Comparison of ENCODE assay signal across 13 mouse cellular contexts in the genomic region with DNA sequence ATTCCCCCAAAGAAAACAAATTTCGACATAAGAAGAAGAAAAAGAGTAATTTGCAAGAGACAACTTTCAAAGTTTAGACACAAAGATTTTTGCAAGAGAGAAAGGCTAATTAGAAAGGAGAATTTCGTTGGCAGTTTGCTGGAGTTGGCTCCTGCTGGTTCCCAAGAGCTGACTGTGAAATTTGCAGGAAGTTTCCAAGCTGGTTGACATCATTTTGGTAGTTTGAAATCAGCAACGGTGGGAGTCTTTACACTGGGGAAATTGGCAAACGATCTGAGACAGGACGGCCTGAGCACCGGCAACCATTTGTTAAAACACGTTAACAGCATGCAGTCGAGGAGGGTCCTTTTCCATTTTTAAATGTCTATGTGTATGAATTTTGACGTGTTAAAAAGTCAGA.
DNase-seq lines count a peak whose midpoint lies in the region.
"Had no signal": no experiment of that assay in that cellular context is flagged by ENCODE, and none has a peak within 500 bp of the region (broad histone marks: within the 10 kb centered on the region; RNA-seq: fewer than 3 reads in every experiment).

No protein-coding gene starts in this region.

- intact Hi-C loops in gastrocnemius, postnatal 14 days (cut with DNase I; ENCODE audit: low total_unique reads), result no loop called here

- peak; percentile 35 for DNase-seq in gastrocnemius, postnatal 14 days
- DNase-seq in gastrocnemius, postnatal 25 days, result no peak
- peak; percentile 16 to 23 for DNase-seq in left cerebral cortex, adult 18-20 months (ENCODE audit: low spot score in 2 of 2)
- no peak for DNase-seq in left cerebral cortex, adult 11 months (ENCODE audit: low spot score)
- peak; percentile 62 for DNase-seq in brain, adult 2 months (ENCODE audit: low read depth, low spot score)
- peak; percentile 52 for DNase-seq in brain, embryonic 18.5 days (ENCODE audit: low read depth, low spot score)
- no peak for DNase-seq in spleen, adult 12 weeks (ENCODE audit: low spot score)
- DNase-seq: cerebellum, adult 9-10 months; embryo, embryonic 11 days; kidney, adult 2 months; lung, postnatal 14 days; spleen, adult 18-20 months; thymus, postnatal 4 days had no signal

Comparison
In these comparisons a context has a peak if more than half of its experiments do, and no peak if none do; other contexts are left out.
1. DNase-seq: peak in gastrocnemius, postnatal 14 days (single experiment), left cerebral cortex, adult 18-20 months (2 of 2), brain, adult 2 months (single experiment) and brain, embryonic 18.5 days (single experiment); none in gastrocnemius, postnatal 25 days (single experiment), left cerebral cortex, adult 11 months (single experiment) and spleen, adult 12 weeks (single experiment).